Mouse (Mus musculus) CH12.LX (cell line): ENCODE results near the gene Dhrs7b.

ENCODE experiments used
- CTCF ChIP-seq, 2 experiments: IDR thresholded peaks in 1 of 2; conservative IDR thresholded peaks in 1 of 2; 2 replicates each; pipeline ENCODE4 v1.5.1; 2011 to 2012; ENCODE audit warnings: low read depth in 2 of 2, low read length in 2 of 2, improper control_type of control experiment in 1 of 2, inconsistent platforms in 1 of 2, mild to moderate bottlenecking in 1 of 2, moderate library complexity in 1 of 2
- NELFE ChIP-seq: IDR thresholded peaks from 2 replicates; pipeline ENCODE4 v1.6.1; 2011; ENCODE audit warnings: low read depth, low read length, improper control_type of control experiment
- USF1 ChIP-seq: IDR thresholded peaks from 2 replicates; pipeline ENCODE4 v1.6.1; 2014; ENCODE audit warnings: low read depth, mild to moderate bottlenecking, inconsistent platforms, low read length, improper control_type of control experiment

- TF ChIP-seq NELFE (no peak), USF1 (no peak), CTCF (conservative IDR thresholded peaks at IDR 0.05 in 1 of 2, IDR thresholded peaks at IDR 0.05 in 1 of 2; ENCODE audit: low read depth in 2 of 2, low read length in 2 of 2) (no peak)
These were observed 41.0 kb downstream of the Dhrs7b start for GRCm38 (mm10) chr11:60871409-60871808.
